Mouse (Mus musculus) gastrocnemius, adult 2 months (tissue): ENCODE results near the gene Myo10. TPM values are rescaled to one million over a fixed set of nuclear protein-coding genes. Genes with fewer than 3 reads are reported as not detected.
"Not testable (repeated sequence)": the region's sequence is repeated elsewhere in the genome, so short reads cannot be mapped to it uniquely, and the experiment has no call there.

Experiments
- DNase-seq: peaks from one replicate; pipeline ENCODE4 v3.0.0; 2022
- H3K27ac ChIP-seq: fragments of 200-600 bp; 2 replicates; pipeline ENCODE4 v1.8.1; 2022; ENCODE audit warnings: mild to moderate bottlenecking
- H3K4me3 ChIP-seq: fragments of 200-600 bp; 2 replicates; pipeline ENCODE4 v1.8.1; 2022; ENCODE audit warnings: mild to moderate bottlenecking, moderate library complexity
- CTCF ChIP-seq: fragments of 200-600 bp; IDR thresholded peaks from 2 replicates; pipeline ENCODE4 v1.8.1; 2022; ENCODE audit warnings: antibody characterized with exemption, mild to moderate bottlenecking, moderate library complexity
- intact Hi-C: fragments of 180-260 bp; cut with DNase I; formaldehyde crosslinking; loops from one replicate; pipeline ENCODE4 v1.15.1; 2025
- total RNA-seq, 2 experiments: library from RNA; stranded (reverse); gene quantifications; 2 replicates each; pipeline ENCODE4 v1.2.3; 2021

Gene Myo10
- total RNA-seq, 2 experiments from 2014 or later, result 56.1 to 62.0 TPM

GRCm38 (mm10) chr15:25707891-25708290 is 85.6 kb downstream of the Myo10 start:
- DNase-seq, result no peak
- intact Hi-C loops, result loop anchor here (2.0 kb wide), 1 partner anchor 47 kb away; no protein-coding TSS in a partner anchor
- Histone ChIP-seq H3K27ac (peak overlapping the region; percentile 56; the same call in 1 of the 2 replicates), H3K4me3 (no peak overlapping the region)
- no peak for TF ChIP-seq CTCF

GRCm38 (mm10) chr15:25710876-25711275 is 88.6 kb downstream of the Myo10 start:
- intact Hi-C loops, result no loop called here
- Histone ChIP-seq H3K4me3 (no peak overlapping the region), H3K27ac (no peak overlapping the region)
- no peak for DNase-seq
- TF ChIP-seq CTCF, result peak; percentile 7; the same call in 1 of the 2 replicates

GRCm38 (mm10) chr15:25712877-25713276 is 90.6 kb downstream of the Myo10 start:
- Histone ChIP-seq H3K4me3 (no peak overlapping the region), H3K27ac (no peak overlapping the region)
- TF ChIP-seq CTCF, result no peak
- intact Hi-C loops, result no loop called here
- no peak for DNase-seq

- peak overlapping the region; percentile 38 for H3K4me3 ChIP-seq
- H3K27ac ChIP-seq, result no peak overlapping the region
- TF ChIP-seq CTCF, result no peak
- DNase-seq, result no peak
- intact Hi-C loops, result no loop called here
Observed at GRCm38 (mm10) chr15:25713587-25714361, 91.4 kb downstream of the Myo10 start.

GRCm38 (mm10) chr15:25715218-25715995 is 93.1 kb downstream of the Myo10 start:
- H3K27ac ChIP-seq, result no peak overlapping the region
- TF ChIP-seq CTCF, result no peak
- DNase-seq, result no peak
- intact Hi-C loops, result no loop called here
- H3K4me3 ChIP-seq, result no peak overlapping the region

- TF ChIP-seq CTCF, result no peak
- intact Hi-C loops, result loop anchor here (1.0 to 2.0 kb wide), 3 partner anchors 93 to 287 kb away; partner anchors contain the start of gene Myo10
- DNase-seq, result no peak
- Histone ChIP-seq H3K4me3 (no peak overlapping the region), H3K27ac (no peak overlapping the region)
Observed at GRCm38 (mm10) chr15:25715996-25716395, 93.7 kb downstream of the Myo10 start.

- TF ChIP-seq CTCF, result peak; percentile 96
- Histone ChIP-seq H3K4me3 (no peak overlapping the region), H3K27ac (peak overlapping the region; percentile 6; the same call in 1 of the 2 replicates)
- peak; percentile 81 for DNase-seq
- intact Hi-C loops, result loop anchor here (1.0 to 2.0 kb wide), 3 partner anchors 94 to 288 kb away; partner anchors contain the start of gene Myo10
Observed at GRCm38 (mm10) chr15:25717006-25717405, 94.7 kb downstream of the Myo10 start.

- DNase-seq, H3K27ac ChIP-seq, intact Hi-C loops, H3K4me3 ChIP-seq: not testable (repeated sequence)
Observed at GRCm38 (mm10) chr15:25718104-25718503, 95.8 kb downstream of the Myo10 start.

GRCm38 (mm10) chr15:25719270-25719669 is 96.9 kb downstream of the Myo10 start:
- no peak for DNase-seq
- TF ChIP-seq CTCF, result no peak
- H3K27ac ChIP-seq, result no peak overlapping the region
- intact Hi-C loops, result no loop called here
- H3K4me3 ChIP-seq, result no peak overlapping the region

- intact Hi-C loops, result loop anchor here (5.0 kb wide), 1 partner anchor 78 kb away; no protein-coding TSS in a partner anchor
Observed at GRCm38 (mm10) chr15:25720263-25720662, 97.9 kb downstream of the Myo10 start.

GRCm38 (mm10) chr15:25723281-25724113 is 101.2 kb downstream of the Myo10 start:
- no peak for DNase-seq
- no peak for TF ChIP-seq CTCF
- intact Hi-C loops, result loop anchor here (5.0 kb wide), 1 partner anchor 81 kb away; no protein-coding TSS in a partner anchor
- no peak overlapping the region for H3K27ac ChIP-seq
- no peak overlapping the region for H3K4me3 ChIP-seq

More at GRCm38 (mm10) chr15:25720263-25720662, 97.9 kb downstream of the Myo10 start:
- TF ChIP-seq CTCF, result no peak
- no peak for DNase-seq
- no peak overlapping the region for H3K4me3 ChIP-seq
- no peak overlapping the region for H3K27ac ChIP-seq

- intact Hi-C loops, result loop anchor here (5.0 kb wide), 1 partner anchor 82 kb away; no protein-coding TSS in a partner anchor
- no peak for TF ChIP-seq CTCF
- H3K4me3 ChIP-seq, result no peak overlapping the region
- H3K27ac ChIP-seq, result no peak overlapping the region
- DNase-seq, result no peak
Observed at GRCm38 (mm10) chr15:25724549-25724948, 102.2 kb downstream of the Myo10 start.
